Mouse (Mus musculus): ENCODE results near the gene Ccser1. TPM values are rescaled to one million over a fixed set of nuclear protein-coding genes. Genes with fewer than 3 reads are reported as not detected.

Ccser1 gene
- polyA plus RNA-seq, 1 experiment, result 0.70 TPM

DNA sequence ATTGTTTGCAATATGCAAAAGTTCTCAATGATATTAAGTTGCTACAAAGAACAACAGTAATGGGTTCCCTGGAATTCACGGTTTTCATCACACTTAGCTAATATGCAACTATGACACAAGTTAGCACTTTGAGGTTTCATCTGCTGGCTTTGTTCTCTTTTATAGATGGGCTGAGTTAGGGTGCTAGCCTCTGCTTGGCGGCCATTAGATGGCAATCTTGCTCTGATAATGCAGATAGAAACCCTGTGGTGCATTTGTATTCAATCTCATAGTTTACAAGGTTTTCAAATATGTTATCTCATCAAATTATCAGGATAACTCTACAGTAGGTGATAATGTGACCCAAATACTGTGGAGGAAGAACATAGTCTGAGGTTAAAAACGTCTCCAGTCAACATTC lies 202.4 kb downstream of the Ccser1 start:
- H3K4me1 ChIP-seq (ENCODE audit: control insufficient read depth, insufficient read depth, low read length), result no peaks in the 10 kb centered on the region
- TF ChIP-seq CTCF (IDR thresholded peaks at IDR 0.05; ENCODE audit: low read depth, low read length), result no peak
- TF ChIP-seq POLR2A (IDR thresholded peaks at IDR 0.05; ENCODE audit: borderline replicate concordance, low read depth, low read length), result no peak
- H3K4me3 ChIP-seq (ENCODE audit: insufficient read depth, low read length), result no peak overlapping the region
- H3K27ac ChIP-seq (ENCODE audit: insufficient read depth, low read depth, low read length), result no peak overlapping the region

DNA sequence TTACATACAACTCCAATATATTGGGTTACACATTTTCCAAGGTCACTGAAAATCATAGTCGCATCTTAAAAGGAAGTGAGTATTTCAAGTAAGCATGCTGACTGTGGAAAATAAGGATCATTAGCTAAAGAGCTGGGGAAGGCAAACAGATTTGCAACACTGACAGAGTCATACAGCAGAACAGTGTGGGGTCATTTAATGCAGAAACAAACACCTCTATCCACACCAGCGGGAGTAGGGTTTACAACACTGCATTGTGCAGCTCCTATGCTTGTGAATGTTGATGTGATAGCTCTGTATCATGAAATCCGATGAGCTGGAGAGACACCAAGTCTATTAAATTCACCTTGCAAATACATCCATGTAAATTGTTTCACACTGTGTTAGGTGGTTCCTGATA lies 202.9 kb downstream of the Ccser1 start:
- Histone ChIP-seq H3K4me3 (ENCODE audit: insufficient read depth, low read length) (no peak overlapping the region), H3K4me1 (ENCODE audit: control insufficient read depth, insufficient read depth, low read length) (no peaks in the 10 kb centered on the region), H3K27ac (ENCODE audit: insufficient read depth, low read depth, low read length) (no peak overlapping the region)
- TF ChIP-seq POLR2A (IDR thresholded peaks at IDR 0.05; ENCODE audit: borderline replicate concordance, low read depth, low read length) (no peak), CTCF (IDR thresholded peaks at IDR 0.05; ENCODE audit: low read depth, low read length) (no peak)

DNA sequence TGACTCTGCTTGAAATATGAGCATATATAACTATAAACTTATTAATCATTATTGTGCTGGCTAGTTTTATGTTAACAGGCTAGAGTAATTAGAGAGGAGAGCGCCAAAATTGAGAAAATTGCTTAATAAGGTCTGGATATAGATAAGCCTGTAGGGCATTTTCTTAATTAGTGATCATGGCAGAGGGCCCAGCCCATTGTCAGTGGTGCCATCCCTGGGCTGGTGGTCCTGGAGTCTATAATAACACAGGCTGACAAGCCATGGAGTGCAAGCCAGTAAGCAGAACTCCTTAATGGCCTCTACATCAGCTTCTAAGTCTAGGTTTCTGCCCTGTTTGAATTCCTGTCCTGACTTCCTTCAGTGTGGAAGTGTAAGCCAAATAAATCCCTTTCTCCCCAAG lies 206.9 kb downstream of the Ccser1 start:
- no peak for TF ChIP-seq POLR2A (IDR thresholded peaks at IDR 0.05; ENCODE audit: borderline replicate concordance, low read depth, low read length)
- no peak for TF ChIP-seq CTCF (IDR thresholded peaks at IDR 0.05; ENCODE audit: low read depth, low read length)
- no peaks in the 10 kb centered on the region for H3K4me1 ChIP-seq (ENCODE audit: control insufficient read depth, insufficient read depth, low read length)
- no peak overlapping the region for H3K27ac ChIP-seq (ENCODE audit: insufficient read depth, low read depth, low read length)
- no peak overlapping the region for H3K4me3 ChIP-seq (ENCODE audit: insufficient read depth, low read length)

DNA sequence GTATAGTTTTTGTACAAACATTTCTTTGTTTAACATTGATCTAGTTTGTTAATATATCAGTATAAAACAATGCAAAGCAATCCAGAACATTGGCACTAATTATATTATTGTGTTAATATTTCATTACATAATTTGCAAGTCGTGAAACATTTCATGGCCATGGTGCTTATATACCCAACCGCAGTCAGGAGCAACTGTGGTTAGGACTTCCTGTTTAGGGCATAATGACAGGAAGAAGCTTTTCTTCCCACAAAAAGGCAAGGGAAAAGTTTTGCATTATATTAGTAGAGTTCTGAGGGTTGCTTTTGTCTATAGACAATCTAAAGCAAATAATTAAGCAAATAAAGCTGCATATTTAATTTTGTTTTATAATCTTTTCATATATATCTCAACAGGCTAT lies 247.4 kb downstream of the Ccser1 start:
- TF ChIP-seq CTCF (IDR thresholded peaks at IDR 0.05; ENCODE audit: low read depth, low read length) (no peak), POLR2A (IDR thresholded peaks at IDR 0.05; ENCODE audit: borderline replicate concordance, low read depth, low read length) (no peak)
- no peak overlapping the region for H3K27ac ChIP-seq (ENCODE audit: insufficient read depth, low read depth, low read length)
- H3K4me3 ChIP-seq (ENCODE audit: insufficient read depth, low read length), result no peak overlapping the region
- no peaks in the 10 kb centered on the region for H3K4me1 ChIP-seq (ENCODE audit: control insufficient read depth, insufficient read depth, low read length)

DNA sequence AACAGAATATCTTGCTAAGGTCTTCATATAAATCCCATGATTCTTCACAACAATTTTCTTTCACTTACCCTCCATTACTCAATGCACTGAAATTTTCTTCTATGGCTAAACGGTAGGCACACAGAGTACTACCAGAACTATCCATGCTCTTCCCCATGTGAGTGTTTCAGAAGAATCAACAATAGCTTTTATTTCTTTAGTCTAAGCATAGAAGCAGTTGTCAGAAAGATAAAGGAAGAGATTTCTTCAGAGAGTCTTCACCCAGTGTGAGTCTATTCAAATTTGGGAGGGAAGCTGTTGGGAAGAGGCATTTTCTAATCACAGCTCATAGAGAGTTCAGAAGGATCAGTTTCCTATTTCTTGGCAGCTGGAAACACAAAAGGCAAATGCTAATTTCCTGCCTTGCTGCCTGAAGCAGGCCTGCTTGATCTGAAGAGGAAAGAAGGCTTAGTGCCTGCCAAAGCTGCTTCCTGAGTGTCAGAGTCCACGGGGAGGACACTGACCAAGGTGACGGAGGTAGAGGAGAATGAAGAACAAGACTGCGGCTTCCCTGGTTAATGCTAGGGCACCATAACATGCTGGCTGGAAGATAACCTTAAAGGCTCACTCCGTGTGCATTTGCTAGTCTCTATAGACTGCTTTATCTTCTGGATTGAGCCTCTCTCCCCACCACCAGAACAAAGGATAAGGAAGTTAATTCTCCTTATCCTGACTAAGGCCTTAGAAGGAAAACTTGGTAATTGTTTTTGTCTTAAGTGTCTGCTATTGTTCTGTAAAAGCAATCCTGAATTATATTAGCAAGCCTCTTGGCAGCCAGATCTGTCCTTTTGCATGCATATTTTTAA lies 251.0 kb downstream of the Ccser1 start:
- Histone ChIP-seq H3K4me1 (ENCODE audit: control insufficient read depth, insufficient read depth, low read length) (no peaks in the 10 kb centered on the region), H3K4me3 (ENCODE audit: insufficient read depth, low read length) (no peak overlapping the region), H3K27ac (ENCODE audit: insufficient read depth, low read depth, low read length) (no peak overlapping the region)
- no peak for TF ChIP-seq CTCF (IDR thresholded peaks at IDR 0.05; ENCODE audit: low read depth, low read length)
- TF ChIP-seq POLR2A (IDR thresholded peaks at IDR 0.05; ENCODE audit: borderline replicate concordance, low read depth, low read length), result no peak

DNA sequence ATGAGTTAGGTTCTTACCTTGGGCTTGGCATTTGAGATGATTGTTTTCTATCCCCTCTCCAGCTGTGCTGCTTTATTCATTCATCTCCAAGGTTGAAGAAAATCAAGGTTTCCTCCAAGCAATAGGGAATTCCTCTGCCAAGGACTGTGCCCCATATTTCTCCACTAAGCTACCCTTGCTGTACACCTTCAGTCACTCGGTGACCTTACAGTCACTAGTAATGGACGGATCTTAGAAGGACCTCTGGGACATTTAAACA lies 251.5 kb downstream of the Ccser1 start:
- TF ChIP-seq POLR2A (IDR thresholded peaks at IDR 0.05; ENCODE audit: borderline replicate concordance, low read depth, low read length), result no peak
- TF ChIP-seq CTCF (IDR thresholded peaks at IDR 0.05; ENCODE audit: low read depth, low read length), result no peak
- no peaks in the 10 kb centered on the region for H3K4me1 ChIP-seq (ENCODE audit: control insufficient read depth, insufficient read depth, low read length)
- no peak overlapping the region for H3K4me3 ChIP-seq (ENCODE audit: insufficient read depth, low read length)
- H3K27ac ChIP-seq (ENCODE audit: insufficient read depth, low read depth, low read length), result no peak overlapping the region

DNA sequence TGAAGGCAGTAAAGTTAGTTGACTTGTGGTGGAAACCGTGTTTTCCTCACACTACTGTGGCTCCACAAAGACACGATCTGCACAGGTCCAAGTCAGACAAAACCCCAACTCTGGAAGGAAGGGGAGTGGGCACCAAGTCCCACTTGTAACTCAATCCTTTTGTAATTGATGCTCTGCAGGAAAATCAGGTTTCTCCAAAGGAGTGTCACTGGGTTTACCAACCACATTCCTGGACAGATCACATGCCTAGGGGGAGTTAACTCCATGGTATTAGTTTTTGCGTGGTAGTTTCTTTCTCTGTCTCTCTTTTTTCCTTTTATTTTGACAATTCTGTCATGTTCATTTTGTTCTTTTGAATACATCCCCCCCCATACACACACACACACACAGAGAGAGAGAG lies 252.0 kb downstream of the Ccser1 start:
- Histone ChIP-seq H3K4me1 (ENCODE audit: control insufficient read depth, insufficient read depth, low read length) (no peaks in the 10 kb centered on the region), H3K4me3 (ENCODE audit: insufficient read depth, low read length) (no peak overlapping the region), H3K27ac (ENCODE audit: insufficient read depth, low read depth, low read length) (no peak overlapping the region)
- TF ChIP-seq CTCF (IDR thresholded peaks at IDR 0.05; ENCODE audit: low read depth, low read length) (no peak), POLR2A (IDR thresholded peaks at IDR 0.05; ENCODE audit: borderline replicate concordance, low read depth, low read length) (no peak)

DNA sequence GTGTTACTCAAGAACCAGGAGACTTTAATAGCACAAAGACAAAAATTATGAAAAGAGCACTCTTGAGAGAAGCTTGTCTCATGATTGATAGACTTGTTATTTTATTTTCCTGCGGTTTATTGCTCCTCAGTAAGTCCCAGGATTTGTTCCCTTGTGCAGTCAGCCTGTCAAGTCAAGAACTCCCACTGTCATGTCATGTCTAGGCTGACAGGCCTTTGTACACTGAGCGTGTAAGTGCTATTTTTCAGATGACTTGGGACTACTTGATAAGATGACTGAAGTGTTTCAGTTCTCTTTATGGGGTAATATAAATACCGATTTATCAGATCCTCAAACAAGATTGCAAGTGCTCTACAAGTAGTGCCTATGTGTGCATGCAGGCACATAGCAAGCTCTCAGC lies 252.6 kb downstream of the Ccser1 start:
- Histone ChIP-seq H3K4me1 (ENCODE audit: control insufficient read depth, insufficient read depth, low read length) (no peaks in the 10 kb centered on the region), H3K27ac (ENCODE audit: insufficient read depth, low read depth, low read length) (no peak overlapping the region), H3K4me3 (ENCODE audit: insufficient read depth, low read length) (no peak overlapping the region)
- TF ChIP-seq POLR2A (IDR thresholded peaks at IDR 0.05; ENCODE audit: borderline replicate concordance, low read depth, low read length) (no peak), CTCF (IDR thresholded peaks at IDR 0.05; ENCODE audit: low read depth, low read length) (no peak)

DNA sequence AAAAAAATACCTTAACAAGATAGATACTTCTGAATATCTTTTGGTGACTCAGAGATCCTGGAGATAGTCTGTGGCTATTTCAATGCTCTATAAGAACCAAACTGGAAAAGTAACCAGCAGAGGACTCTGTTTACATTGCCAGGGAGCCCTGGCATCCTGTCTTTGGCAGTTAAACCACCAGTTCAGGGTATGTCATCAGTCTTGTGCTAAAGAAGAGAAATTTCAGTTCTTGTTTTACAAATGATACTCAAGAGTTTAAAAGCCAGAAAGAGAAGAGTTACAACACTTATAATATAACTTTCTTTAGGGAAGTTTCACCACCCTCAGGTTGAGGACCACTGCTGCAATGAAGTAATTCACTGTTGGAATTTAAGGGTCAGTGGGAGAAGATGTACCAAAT lies 258.0 kb downstream of the Ccser1 start:
- H3K27ac ChIP-seq (ENCODE audit: insufficient read depth, low read depth, low read length), result no peak overlapping the region
- no peak overlapping the region for H3K4me3 ChIP-seq (ENCODE audit: insufficient read depth, low read length)
- H3K4me1 ChIP-seq (ENCODE audit: control insufficient read depth, insufficient read depth, low read length), result no peaks in the 10 kb centered on the region
- TF ChIP-seq POLR2A (IDR thresholded peaks at IDR 0.05; ENCODE audit: borderline replicate concordance, low read depth, low read length) (no peak), CTCF (IDR thresholded peaks at IDR 0.05; ENCODE audit: low read depth, low read length) (no peak)

DNA sequence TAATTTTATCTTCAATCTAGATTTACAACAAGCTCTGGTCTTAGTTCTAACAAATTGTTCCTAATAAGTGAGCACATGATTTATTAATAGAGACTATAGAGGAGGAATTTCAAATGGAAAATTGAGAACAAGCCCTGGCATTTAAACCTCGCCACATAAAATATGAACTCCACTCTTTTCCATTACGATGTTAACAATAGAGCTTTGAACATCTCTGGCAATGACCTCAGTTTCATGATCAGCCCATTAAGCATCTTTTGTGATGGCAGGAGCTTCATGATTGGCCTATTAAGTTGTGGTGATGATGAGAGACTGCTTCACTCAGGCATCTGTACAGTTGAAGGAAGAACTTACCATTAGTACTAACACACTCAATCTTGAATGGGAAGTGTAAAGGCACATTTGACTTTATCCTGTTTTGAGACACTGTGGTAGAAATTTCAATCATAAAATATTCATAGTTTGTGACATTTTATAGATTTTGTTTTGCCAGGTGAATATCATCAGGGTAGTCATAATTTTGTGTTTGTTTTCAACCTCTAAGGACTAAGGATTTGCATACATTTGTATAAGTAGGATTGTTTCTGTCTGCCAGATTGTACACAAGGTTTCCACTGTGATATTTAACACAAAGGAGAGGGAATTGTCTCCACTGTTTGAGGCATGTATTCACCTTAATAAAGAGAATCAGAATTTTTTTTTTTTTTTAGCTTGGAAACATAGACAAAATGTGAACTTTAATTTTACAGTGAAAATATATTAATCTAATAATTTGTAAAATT lies 291.4 kb downstream of the Ccser1 start:
- H3K27ac ChIP-seq (ENCODE audit: insufficient read depth, low read depth, low read length), result no peak overlapping the region
- TF ChIP-seq POLR2A (IDR thresholded peaks at IDR 0.05; ENCODE audit: borderline replicate concordance, low read depth, low read length) (no peak), CTCF (IDR thresholded peaks at IDR 0.05; ENCODE audit: low read depth, low read length) (no peak)

More for the DNA sequence above, 291.4 kb downstream of the Ccser1 start:
- no peaks in the 10 kb centered on the region for H3K4me1 ChIP-seq (ENCODE audit: control insufficient read depth, insufficient read depth, low read length)
- no peak overlapping the region for H3K4me3 ChIP-seq (ENCODE audit: insufficient read depth, low read length)

Data from bone marrow macrophage, adult 2 months (primary cell).